Mouse (Mus musculus) lung, postnatal 14 days (tissue): Measurements from ENCODE around the gene Ctnnd2.
A peak's percentile ranks its signal among the peaks of the same experiment; 100 is the strongest.
"Not testable (repeated sequence)": the region's sequence is repeated elsewhere in the genome, so short reads cannot be mapped to it uniquely, and the experiment has no call there.

Experiments
- DNase-seq: peaks from one replicate; pipeline ENCODE4 v3.0.0; 2021

Gene Ctnnd2

GRCm38 (mm10) chr15:30172391-30173281 lies at the start of gene Ctnnd2:
Gene Ctnnd2, plus strand, starts transcription at chr15:30172593.
- peak; percentile 36 for DNase-seq

GRCm38 (mm10) chr15:30130705-30131104 lies 41.7 kb upstream of the Ctnnd2 start:
- no peak for DNase-seq

GRCm38 (mm10) chr15:30139626-30140025 lies 32.8 kb upstream of the Ctnnd2 start:
- DNase-seq: not testable (repeated sequence)

GRCm38 (mm10) chr15:30145413-30145812 lies 27.0 kb upstream of the Ctnnd2 start:
- no peak for DNase-seq

GRCm38 (mm10) chr15:30152176-30152575 lies 20.2 kb upstream of the Ctnnd2 start:
- no peak for DNase-seq

- no peak for DNase-seq
These were observed 14.4 kb upstream of the Ctnnd2 start for GRCm38 (mm10) chr15:30157975-30158374.

- DNase-seq: no peak
These were observed 2.4 kb upstream of the Ctnnd2 start for GRCm38 (mm10) chr15:30170031-30170430.

GRCm38 (mm10) chr15:30171493-30172195 lies 749 bp upstream of the Ctnnd2 start:
- DNase-seq: no peak

- DNase-seq: no peak
These were observed 1.1 kb downstream of the Ctnnd2 start for GRCm38 (mm10) chr15:30173370-30173941.

- no peak for DNase-seq
These were observed 1.9 kb downstream of the Ctnnd2 start for GRCm38 (mm10) chr15:30174321-30174720.

GRCm38 (mm10) chr15:30184020-30184419 lies 11.6 kb downstream of the Ctnnd2 start:
- no peak for DNase-seq

- DNase-seq: no peak
These were observed 18.5 kb downstream of the Ctnnd2 start for GRCm38 (mm10) chr15:30190872-30191271.

- no peak for DNase-seq
These were observed 19.7 kb downstream of the Ctnnd2 start for GRCm38 (mm10) chr15:30191931-30192668.

- no peak for DNase-seq
These were observed 26.0 kb downstream of the Ctnnd2 start for GRCm38 (mm10) chr15:30198429-30198828.

GRCm38 (mm10) chr15:30199785-30200184 lies 27.4 kb downstream of the Ctnnd2 start:
- no peak for DNase-seq

GRCm38 (mm10) chr15:30201211-30201610 lies 28.8 kb downstream of the Ctnnd2 start:
- DNase-seq: no peak

GRCm38 (mm10) chr15:30201617-30202016 lies 29.2 kb downstream of the Ctnnd2 start:
- DNase-seq: no peak

GRCm38 (mm10) chr15:30212746-30213145 lies 40.4 kb downstream of the Ctnnd2 start:
- DNase-seq: no peak

- no peak for DNase-seq
These were observed 43.5 kb downstream of the Ctnnd2 start for GRCm38 (mm10) chr15:30215871-30216270.

GRCm38 (mm10) chr15:30229112-30229511 lies 56.7 kb downstream of the Ctnnd2 start:
- DNase-seq: no peak

GRCm38 (mm10) chr15:30235210-30236034 lies 63.0 kb downstream of the Ctnnd2 start:
- no peak for DNase-seq

GRCm38 (mm10) chr15:30240881-30241280 lies 68.5 kb downstream of the Ctnnd2 start:
- DNase-seq: no peak
